Mouse (Mus musculus) forebrain, embryonic 14.5 days (tissue): ENCODE measurements around the gene Pik3c2b. TPM values are rescaled to one million over a fixed set of nuclear protein-coding genes. Genes with fewer than 3 reads are reported as not detected.
A peak's percentile ranks its signal among the peaks of the same experiment; 100 is the strongest.

Experiments used
- ATAC-seq: fragments of 200-750 bp; cut with Nextera tagmentation; 2 replicates; pipeline ENCODE4 v1.8.0; 2017; ENCODE audit warnings: mild to moderate bottlenecking, moderate library complexity
- DNase-seq: peaks from one replicate; pipeline ENCODE4 v3.0.0-alpha.2; 2015; ENCODE audit warnings: low spot score
- H3K27ac ChIP-seq: fragments of 300-500 bp; sonication (generic); 2 replicates; pipeline ENCODE4 v1.5.1; 2014; ENCODE audit warnings: low read depth, mild to moderate bottlenecking, control low read depth, low read length, moderate library complexity
- H3K27me3 ChIP-seq: fragments of 300-500 bp; sonication (generic); replicated peaks from 2 replicates; pipeline ENCODE4 v1.6.1; 2014; ENCODE audit warnings: low read length, control low read depth, mixed read lengths; ENCODE audit not compliant: control insufficient read depth, insufficient read depth
- H3K36me3 ChIP-seq: fragments of 300-500 bp; sonication (generic); 2 replicates; pipeline ENCODE4 v1.6.1; 2014; ENCODE audit warnings: low read length, control low read depth; ENCODE audit not compliant: control insufficient read depth, insufficient read depth
- H3K4me1 ChIP-seq: fragments of 300-500 bp; sonication (generic); 2 replicates; pipeline ENCODE4 v1.6.1; 2014; ENCODE audit warnings: antibody characterized with exemption, low read length, control low read depth; ENCODE audit not compliant: control insufficient read depth, insufficient read depth
- H3K4me2 ChIP-seq: fragments of 300-500 bp; sonication (generic); 2 replicates; pipeline ENCODE4 v1.6.1; 2014; ENCODE audit warnings: mild to moderate bottlenecking, control low read depth, low read length
- H3K4me3 ChIP-seq: fragments of 300-500 bp; sonication (generic); 2 replicates; pipeline ENCODE4 v1.5.1; 2014; ENCODE audit warnings: low read depth, low read length, control low read depth
- H3K9ac ChIP-seq: fragments of 300-500 bp; sonication (generic); 2 replicates; pipeline ENCODE4 v1.6.1; 2014; ENCODE audit warnings: mild to moderate bottlenecking, low read length, control low read depth, moderate library complexity
- H3K9me3 ChIP-seq: fragments of 300-500 bp; sonication (generic); replicated peaks from 2 replicates; pipeline ENCODE4 v1.6.1; 2016; ENCODE audit warnings: low read length, control low read depth, mixed read lengths; ENCODE audit not compliant: control insufficient read depth
- WGBS: fragments of 180-500 bp; shearing (Covaris S2); extraction: QIAGEN DNeasy Blood & Tissue Kit; methylation state at CpG from one replicate; pipeline ENCODE4 v1.1.7; 2014; 5-methylcytosine and 5-hydroxymethylcytosine counted together
- polyA plus RNA-seq: library from polyadenylated mRNA; unstranded; fragments of >200 nt; fragmentation: Nextera tagmentation; extraction: Ambion mirVana; gene quantifications from 2 replicates; pipeline ENCODE4 v1.2.1, GENCODE M21; 2014

Pik3c2b gene
- polyA plus RNA-seq, 1 experiment from 2014 or later = 9.6 TPM

- H3K9ac ChIP-seq = no peak overlapping the region
- no peak overlapping the region for H3K4me2 ChIP-seq
- WGBS = 94% methylated on average over 5 of the region's 5 CpGs
- H3K4me3 ChIP-seq = no peak overlapping the region
- H3K9me3 ChIP-seq = no peaks in the 10 kb centered on the region
- ATAC-seq (no peak), DNase-seq (no peak)
- no peaks in the 10 kb centered on the region for H3K27me3 ChIP-seq
- H3K36me3 ChIP-seq = peaks cover 61% of the 10 kb centered on the region
- no peak overlapping the region for H3K27ac ChIP-seq
- H3K4me1 ChIP-seq = peaks cover 20% of the 10 kb centered on the region
Measured at GRCm38 (mm10) chr1:133083003-133083546, 37.6 kb downstream of the Pik3c2b start.

DNA sequence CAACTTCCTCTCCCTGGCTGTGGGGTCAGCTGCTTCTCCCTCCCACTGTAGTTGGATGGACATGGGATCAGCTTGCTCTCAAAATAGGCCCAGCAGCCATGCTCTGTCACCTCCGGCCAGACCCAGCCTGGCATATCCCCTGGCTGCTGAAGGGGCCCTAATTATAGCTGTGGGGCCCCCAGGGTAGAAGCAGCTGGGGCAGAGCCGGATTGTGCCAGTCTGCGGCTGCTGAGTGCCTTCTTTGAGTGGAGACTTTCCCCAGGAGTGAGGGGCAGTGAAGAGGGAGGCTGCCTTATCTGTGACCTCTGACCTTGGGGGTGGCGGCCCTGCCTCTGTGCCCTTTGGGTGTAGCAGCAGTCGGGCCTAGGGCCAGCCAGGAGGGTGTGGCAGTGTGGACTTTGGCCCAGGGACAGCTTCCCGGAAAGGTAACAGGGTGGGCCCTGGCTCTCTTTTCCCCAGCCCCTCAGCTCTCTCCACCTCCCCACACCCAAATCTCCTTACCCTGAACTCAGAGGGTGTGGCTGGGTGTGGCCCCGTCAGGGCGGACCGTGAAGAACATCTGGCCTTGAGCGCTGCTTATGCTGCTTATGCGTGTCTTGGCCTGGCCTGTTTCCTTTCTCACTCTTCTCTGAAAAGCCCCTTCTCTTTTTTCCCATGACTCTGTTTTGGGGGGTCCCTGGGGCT, 38.6 kb downstream of the Pik3c2b start:
- Histone ChIP-seq H3K9me3 (no peaks in the 10 kb centered on the region), H3K27me3 (no peaks in the 10 kb centered on the region), H3K36me3 (peaks cover 66% of the 10 kb centered on the region), H3K27ac (no peak overlapping the region), H3K4me2 (no peak overlapping the region), H3K4me1 (peaks cover 20% of the 10 kb centered on the region), H3K4me3 (no peak overlapping the region), H3K9ac (no peak overlapping the region)
- no peak for ATAC-seq
- WGBS = 74% methylated on average over 10 of the region's 11 CpGs
- no peak for DNase-seq

- ATAC-seq (no peak), DNase-seq (no peak)
- Histone ChIP-seq H3K27ac (no peak overlapping the region), H3K9me3 (no peaks in the 10 kb centered on the region), H3K4me2 (no peak overlapping the region), H3K9ac (no peak overlapping the region), H3K4me3 (no peak overlapping the region), H3K27me3 (no peaks in the 10 kb centered on the region), H3K4me1 (peaks cover 16% of the 10 kb centered on the region), H3K36me3 (peaks cover 72% of the 10 kb centered on the region)
- WGBS = 80% methylated on average over 14 of the region's 14 CpGs
Measured at GRCm38 (mm10) chr1:133084708-133085416, 39.4 kb downstream of the Pik3c2b start.

DNA sequence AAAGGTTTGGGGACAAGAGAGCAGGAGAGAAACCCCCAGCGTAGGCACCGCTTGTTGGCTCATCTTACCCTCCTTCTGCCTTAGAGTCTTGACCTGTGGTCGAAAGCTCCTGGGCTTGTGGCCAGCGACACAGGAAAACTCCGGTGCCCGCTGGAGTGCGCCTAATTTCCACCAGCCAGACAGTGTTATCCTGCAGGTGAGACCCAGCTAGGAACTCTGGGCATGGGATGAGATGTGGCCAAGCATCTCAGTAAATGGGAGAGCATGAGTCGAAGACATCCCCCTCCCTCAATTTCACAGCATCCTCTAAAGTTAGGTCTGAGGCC, 39.9 kb downstream of the Pik3c2b start:
- no peak for ATAC-seq
- 76% methylated on average over 8 of the region's 8 CpGs for WGBS
- no peaks in the 10 kb centered on the region for H3K9me3 ChIP-seq
- H3K4me1 ChIP-seq = peaks cover 11% of the 10 kb centered on the region
- no peak overlapping the region for H3K27ac ChIP-seq
- H3K9ac ChIP-seq = no peak overlapping the region
- H3K4me3 ChIP-seq = no peak overlapping the region
- peaks cover 77% of the 10 kb centered on the region for H3K36me3 ChIP-seq
- no peaks in the 10 kb centered on the region for H3K27me3 ChIP-seq
- no peak for DNase-seq
- no peak overlapping the region for H3K4me2 ChIP-seq

GRCm38 (mm10) chr1:133086804-133087203, 41.3 kb downstream of the Pik3c2b start:
- H3K4me2 ChIP-seq = no peak overlapping the region
- H3K9me3 ChIP-seq = no peaks in the 10 kb centered on the region
- H3K9ac ChIP-seq = no peak overlapping the region
- WGBS = 89% methylated on average over 10 of the region's 10 CpGs
- peaks cover 80% of the 10 kb centered on the region for H3K36me3 ChIP-seq
- H3K27me3 ChIP-seq = no peaks in the 10 kb centered on the region
- no peak overlapping the region for H3K4me3 ChIP-seq
- H3K4me1 ChIP-seq = no peaks in the 10 kb centered on the region
- no peak for DNase-seq
- H3K27ac ChIP-seq = no peak overlapping the region
- ATAC-seq = peak; percentile 5; the same call in 1 of the 2 replicates

DNA sequence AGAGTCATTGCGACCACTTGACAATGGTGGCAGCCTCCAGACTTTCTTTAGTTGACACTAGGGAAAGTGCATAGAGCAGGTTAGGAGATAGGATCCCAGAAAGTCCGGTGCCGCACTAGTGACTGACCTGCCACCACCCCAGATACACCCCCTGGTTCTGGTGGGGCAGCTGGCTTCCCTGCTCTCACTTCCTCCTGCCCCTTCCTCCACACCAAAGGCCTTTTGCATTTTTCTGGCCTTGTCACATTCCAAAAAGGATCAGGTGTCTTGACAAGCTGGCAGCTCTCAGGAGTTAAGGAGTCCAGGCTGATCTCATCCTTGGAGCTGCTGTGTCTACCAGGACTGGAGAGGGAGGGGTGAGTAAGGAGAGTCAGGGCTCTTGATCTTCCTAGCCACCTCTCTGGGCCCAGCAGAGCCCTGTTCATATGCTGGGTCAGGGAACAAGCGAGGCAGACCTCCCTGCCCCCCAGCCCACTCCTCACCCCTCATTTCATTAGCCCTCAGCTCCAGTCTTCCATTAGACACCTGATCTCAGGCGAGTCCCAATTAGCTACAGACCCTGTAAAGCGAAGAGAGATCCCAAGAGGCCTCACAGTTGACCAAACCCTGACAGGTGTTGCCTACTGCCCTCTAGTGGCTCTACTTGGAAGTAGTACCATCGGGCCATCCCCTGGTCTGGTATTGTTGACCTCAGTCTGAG, 41.9 kb downstream of the Pik3c2b start:
- peaks cover 80% of the 10 kb centered on the region for H3K36me3 ChIP-seq
- H3K4me2 ChIP-seq = no peak overlapping the region
- ATAC-seq = peak; percentile 76
- peak; percentile 82 for DNase-seq
- H3K9ac ChIP-seq = no peak overlapping the region
- 38% methylated on average over 7 of the region's 7 CpGs for WGBS
- H3K4me3 ChIP-seq = no peak overlapping the region
- H3K27me3 ChIP-seq = no peaks in the 10 kb centered on the region
- H3K4me1 ChIP-seq = no peaks in the 10 kb centered on the region
- no peaks in the 10 kb centered on the region for H3K9me3 ChIP-seq
- H3K27ac ChIP-seq = no peak overlapping the region; the same call in 1 of the 2 replicates

GRCm38 (mm10) chr1:133088196-133088595, 42.7 kb downstream of the Pik3c2b start:
- Histone ChIP-seq H3K9me3 (no peaks in the 10 kb centered on the region), H3K27ac (no peak overlapping the region), H3K4me2 (no peak overlapping the region), H3K4me1 (no peaks in the 10 kb centered on the region), H3K9ac (no peak overlapping the region), H3K36me3 (peaks cover 80% of the 10 kb centered on the region), H3K4me3 (no peak overlapping the region), H3K27me3 (no peaks in the 10 kb centered on the region)
- no peak for ATAC-seq
- 86% methylated on average over 10 of the region's 10 CpGs for WGBS
- DNase-seq = no peak

DNA sequence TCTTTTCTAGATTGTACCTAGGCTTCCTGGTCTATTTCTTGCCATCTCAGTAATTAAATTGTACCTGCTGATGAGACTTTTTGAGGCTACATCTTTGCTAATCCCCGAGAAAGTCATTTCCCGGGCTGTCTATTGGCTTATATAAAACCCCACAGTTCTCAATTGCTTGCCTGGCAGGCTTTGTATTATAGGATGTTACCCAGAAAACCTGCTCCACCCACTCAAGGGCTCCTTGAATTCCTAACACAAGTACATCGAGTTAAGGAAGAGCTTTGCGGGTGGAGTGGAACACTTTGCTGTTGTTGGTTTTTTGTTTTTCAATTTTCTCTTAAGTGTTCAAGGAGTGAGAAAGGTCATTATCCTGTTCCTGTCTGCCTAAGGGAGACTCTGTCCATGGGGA, 43.9 kb downstream of the Pik3c2b start:
- H3K27ac ChIP-seq = no peak overlapping the region
- WGBS = 87% methylated on average over 4 of the region's 4 CpGs
- H3K4me3 ChIP-seq = no peak overlapping the region
- H3K4me1 ChIP-seq = no peaks in the 10 kb centered on the region
- ATAC-seq = no peak
- H3K9ac ChIP-seq = no peak overlapping the region
- no peak overlapping the region for H3K4me2 ChIP-seq
- H3K9me3 ChIP-seq = no peaks in the 10 kb centered on the region
- H3K27me3 ChIP-seq = no peaks in the 10 kb centered on the region
- no peak for DNase-seq
- H3K36me3 ChIP-seq = peaks cover 83% of the 10 kb centered on the region
